Mouse (Mus musculus): ENCODE data around the gene Erbb4.

Erbb4 gene

GRCm38 (mm10) chr1:68872976-68873634 is 234.8 kb downstream of the Erbb4 start:
- DNase-seq (ENCODE audit: low read depth, low spot score): no peak

GRCm38 (mm10) chr1:68860341-68860740 is 247.5 kb downstream of the Erbb4 start:
- no peak for DNase-seq (ENCODE audit: low read depth, low spot score)

- no peak for DNase-seq (ENCODE audit: low read depth, low spot score)
Measured at GRCm38 (mm10) chr1:68859480-68859879, 248.4 kb downstream of the Erbb4 start.

DNA sequence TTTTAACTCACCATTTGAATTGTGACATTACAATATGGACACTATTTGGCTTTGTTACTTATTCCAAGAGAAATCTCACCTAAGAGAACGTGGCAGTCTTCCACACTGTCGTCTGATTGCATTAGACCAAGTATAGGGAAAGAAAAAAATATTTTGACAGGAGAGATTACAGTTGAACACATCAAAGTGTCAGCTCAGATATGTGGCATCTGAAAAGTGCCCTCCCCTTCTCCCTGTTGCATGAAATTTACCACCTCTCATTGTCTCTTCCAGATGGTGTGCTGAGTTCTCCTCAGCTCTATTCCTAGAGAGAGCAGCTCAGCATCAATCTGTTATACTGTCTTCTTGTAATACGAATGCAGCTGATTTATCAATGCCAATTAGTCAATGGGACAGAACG is 268.5 kb downstream of the Erbb4 start:
- DNase-seq (ENCODE audit: low read depth, low spot score): no peak

DNA sequence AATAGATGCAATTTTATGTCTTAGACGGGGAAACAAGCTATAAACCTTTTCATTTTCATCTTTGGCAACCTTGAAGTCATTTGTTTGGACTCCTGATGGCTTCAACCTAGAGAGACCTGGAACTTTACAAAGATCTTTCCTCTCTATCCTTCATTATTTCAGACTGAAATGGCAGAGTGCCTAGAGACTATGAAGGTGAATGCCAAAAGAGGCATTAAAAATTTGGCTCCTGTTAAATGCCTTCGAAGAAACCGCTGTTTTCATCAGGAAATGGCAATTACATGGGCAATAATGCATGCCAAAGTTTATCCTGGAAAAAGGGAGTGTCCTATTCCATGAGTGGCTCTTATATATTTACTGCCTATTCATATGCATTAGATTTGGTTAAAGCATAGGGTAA is 273.2 kb downstream of the Erbb4 start:
- no peak for DNase-seq (ENCODE audit: low read depth, low spot score)

- no peak for DNase-seq (ENCODE audit: low read depth, low spot score)
Measured at GRCm38 (mm10) chr1:68832101-68832500, 275.8 kb downstream of the Erbb4 start.

- no peak for DNase-seq (ENCODE audit: low read depth, low spot score)
Measured at GRCm38 (mm10) chr1:68831575-68831974, 276.3 kb downstream of the Erbb4 start.

DNA sequence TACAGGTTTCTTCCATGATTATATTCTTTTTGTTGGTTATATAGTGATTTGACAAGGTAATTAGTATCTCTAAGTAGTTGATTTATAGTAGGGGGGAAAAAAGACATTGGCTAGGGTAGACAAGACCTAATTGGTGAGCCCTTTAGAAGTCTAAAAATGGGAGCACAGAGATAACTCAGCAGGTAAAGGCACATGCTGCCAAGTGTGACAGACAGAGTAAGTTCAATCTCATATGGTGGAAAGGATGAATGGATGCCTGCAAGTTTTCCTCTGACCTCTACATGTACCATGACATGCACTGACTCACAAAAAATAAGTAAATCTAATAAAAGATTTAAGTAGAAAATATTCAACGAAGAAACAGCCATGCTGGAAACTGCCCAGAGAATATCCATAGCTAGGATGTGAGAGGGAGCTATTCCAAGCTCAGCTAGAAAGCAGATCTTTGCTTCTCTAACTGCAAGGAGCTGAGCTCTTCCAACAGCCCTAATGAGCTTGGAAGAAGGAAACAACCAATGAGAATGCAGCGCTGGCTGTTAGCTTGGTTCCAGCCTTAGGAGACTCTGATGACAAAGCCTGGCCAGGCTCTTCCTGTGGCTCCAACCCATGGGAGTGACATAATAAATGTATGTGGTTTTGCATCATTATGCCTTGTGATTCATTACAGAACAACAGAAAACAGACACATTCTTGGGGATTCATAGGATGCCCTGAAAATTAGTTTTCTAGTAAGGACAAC is 277.2 kb downstream of the Erbb4 start:
- no peak for DNase-seq (ENCODE audit: low read depth, low spot score)

GRCm38 (mm10) chr1:68823116-68823644 is 284.7 kb downstream of the Erbb4 start:
- DNase-seq (ENCODE audit: low read depth, low spot score): no peak

GRCm38 (mm10) chr1:68806711-68807110 is 301.1 kb downstream of the Erbb4 start:
- DNase-seq (ENCODE audit: low read depth, low spot score): no peak

DNA sequence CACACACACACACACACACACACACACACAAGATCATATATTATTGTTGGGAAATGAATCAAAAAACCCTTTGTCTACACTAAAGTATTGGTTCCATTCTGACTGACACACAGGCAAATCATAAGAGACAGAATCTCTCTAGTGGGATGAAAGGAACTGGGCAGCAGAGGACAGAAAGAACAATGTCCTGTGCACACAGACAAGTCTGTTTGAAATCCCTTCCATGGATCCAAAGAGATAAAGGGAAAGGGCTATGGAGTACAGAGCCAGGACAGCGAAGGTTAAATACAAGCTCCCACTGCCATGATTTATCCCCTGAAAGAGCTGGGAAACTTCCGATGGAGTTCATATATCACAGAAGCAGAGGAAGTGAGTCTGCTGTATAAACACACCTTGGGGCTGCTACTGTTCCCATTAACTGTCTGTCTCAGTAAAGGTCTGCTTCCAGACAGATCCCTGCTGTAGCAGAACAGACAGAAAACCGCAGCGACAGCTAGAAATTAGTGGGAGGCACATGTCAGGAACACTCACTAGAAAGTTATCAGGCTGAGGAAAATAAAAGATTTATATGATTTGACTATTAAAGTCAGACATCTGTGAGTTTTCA is 320.3 kb downstream of the Erbb4 start:
- no peak for DNase-seq (ENCODE audit: low read depth, low spot score)

DNA sequence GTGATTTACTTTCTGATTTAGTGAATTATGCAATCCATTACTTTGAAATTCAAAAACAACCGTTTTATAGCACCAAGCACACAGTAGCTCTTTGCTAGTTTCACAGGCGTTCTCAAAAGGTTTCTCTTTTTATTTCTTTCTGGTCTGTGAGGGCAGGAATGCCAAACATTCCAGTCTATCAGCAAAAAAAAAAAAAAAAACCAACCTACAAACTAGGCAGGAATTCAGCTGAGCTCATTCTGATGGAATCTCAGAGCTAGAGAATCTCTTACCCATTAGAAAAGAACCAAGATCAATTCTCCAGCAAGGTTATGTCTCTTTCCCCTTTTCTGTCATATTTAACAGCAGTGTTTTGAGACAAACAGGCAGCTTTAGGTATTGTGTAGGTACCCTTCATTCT is 327.2 kb downstream of the Erbb4 start:
- no peak for DNase-seq (ENCODE audit: low read depth, low spot score)

DNA sequence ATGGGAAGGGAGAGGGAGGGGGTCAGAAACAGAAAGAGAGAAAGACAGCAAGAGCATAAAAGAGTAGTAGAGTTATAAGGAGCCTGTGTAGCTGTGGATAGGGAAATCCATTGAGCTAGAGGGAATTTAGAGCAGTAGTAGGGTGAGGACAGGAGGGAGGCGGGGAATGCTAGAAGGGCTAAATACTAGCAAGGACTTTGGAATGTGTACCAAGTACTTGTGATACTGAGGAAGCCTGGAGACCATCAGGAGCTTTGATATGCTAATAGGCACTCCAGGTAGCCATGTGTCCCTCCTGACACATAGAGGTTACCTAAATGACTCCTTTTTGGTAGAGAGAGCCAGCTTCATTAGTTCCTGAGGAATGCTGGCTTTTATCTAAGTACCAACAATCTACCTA is 327.8 kb downstream of the Erbb4 start:
- no peak for DNase-seq (ENCODE audit: low read depth, low spot score)

DNA sequence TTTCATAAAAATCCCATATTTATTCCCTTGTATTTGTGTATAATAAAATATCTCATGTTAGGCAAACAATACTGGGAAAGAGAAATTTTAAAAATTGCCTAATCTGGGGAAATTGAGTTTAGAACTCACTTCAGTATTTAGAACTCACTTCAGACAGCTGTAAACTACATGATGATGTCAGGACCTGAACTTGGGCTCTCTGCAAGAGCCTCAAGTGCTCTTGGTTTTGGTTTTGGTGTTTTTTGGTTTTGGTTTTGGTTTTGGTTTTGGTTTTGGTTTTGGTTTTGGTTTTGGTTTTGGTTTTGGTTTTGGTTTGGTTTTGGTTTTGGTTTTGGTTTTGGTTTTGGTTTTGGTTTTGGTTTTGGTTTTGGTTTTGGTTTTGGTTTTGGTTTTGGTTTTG is 341.8 kb downstream of the Erbb4 start:
- DNase-seq (ENCODE audit: low read depth, low spot score): peak; percentile 18

DNA sequence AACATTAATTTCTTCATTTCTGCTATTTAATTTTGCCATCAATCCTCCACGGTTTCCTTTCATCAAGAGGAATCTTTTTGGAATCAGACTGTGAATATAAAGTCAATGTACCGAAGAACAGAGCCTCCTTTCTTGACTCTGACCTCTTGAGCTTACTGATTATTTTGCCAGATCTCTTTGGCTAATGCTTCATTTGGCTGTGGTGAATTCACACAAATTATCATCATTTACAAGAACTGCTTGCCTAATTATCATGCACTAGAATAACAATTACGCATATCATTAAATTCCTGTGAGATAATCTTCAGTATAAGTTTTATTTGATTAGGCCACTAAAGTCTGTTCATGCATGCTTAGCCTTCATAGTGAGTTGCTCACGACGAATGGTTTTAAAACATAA is 345.4 kb downstream of the Erbb4 start:
- DNase-seq (ENCODE audit: low read depth, low spot score): no peak

DNA sequence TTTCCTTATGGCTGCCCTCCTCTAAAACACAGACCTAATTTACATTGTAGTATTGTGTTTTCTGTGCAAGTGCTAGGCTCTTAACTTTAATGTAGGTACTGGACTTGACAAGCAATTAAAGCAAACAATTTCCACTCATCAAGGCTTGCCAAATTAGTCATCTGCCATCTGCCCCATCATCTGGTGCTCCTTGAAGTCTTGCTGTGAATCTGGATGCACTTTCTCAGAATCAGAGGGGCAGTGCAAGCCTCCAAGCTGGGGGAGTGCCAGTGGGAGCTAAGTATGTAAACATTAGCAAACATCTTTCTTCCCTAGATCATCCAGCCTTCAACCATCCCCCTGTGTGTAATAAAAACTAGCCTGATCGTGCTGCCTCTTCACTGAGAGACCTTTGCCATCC is 358.9 kb downstream of the Erbb4 start:
- DNase-seq (ENCODE audit: low read depth, low spot score): no peak

- no peak for DNase-seq (ENCODE audit: low read depth, low spot score)
Measured at GRCm38 (mm10) chr1:68681478-68681877, 426.4 kb downstream of the Erbb4 start.

DNA sequence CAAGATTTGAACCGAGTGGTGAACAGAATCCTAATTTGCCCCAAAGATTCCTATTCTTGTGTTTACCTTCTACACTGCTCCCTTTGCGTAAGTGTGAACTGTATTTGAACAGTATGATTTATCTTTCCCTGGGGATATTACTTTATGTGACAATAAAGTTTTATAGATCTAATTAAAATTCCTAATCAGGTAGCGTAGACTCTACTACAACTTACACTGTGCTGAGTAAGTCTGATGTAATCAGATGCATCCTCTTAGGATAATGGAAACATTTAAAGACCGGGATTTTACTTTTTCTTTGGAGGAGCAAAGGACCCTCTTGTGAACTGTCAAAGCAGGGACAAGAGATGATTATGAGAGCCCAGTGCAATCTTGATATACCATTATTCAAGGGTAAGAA is 433.2 kb downstream of the Erbb4 start:
- DNase-seq (ENCODE audit: low read depth, low spot score): no peak

- DNase-seq (ENCODE audit: low read depth, low spot score): no peak
Measured at GRCm38 (mm10) chr1:68666831-68667601, 440.8 kb downstream of the Erbb4 start.

GRCm38 (mm10) chr1:68590475-68590874 is 517.4 kb downstream of the Erbb4 start:
- DNase-seq (ENCODE audit: low read depth, low spot score): no peak

GRCm38 (mm10) chr1:68573851-68574540 is 533.9 kb downstream of the Erbb4 start:
- no peak for DNase-seq (ENCODE audit: low read depth, low spot score)
